Mouse (Mus musculus) left cerebral cortex, adult 11 months (tissue): ENCODE measurements around the gene Syngr4.
"Not testable (repeated sequence)": the region's sequence is repeated elsewhere in the genome, so short reads cannot be mapped to it uniquely, and the experiment has no call there.

ENCODE experiments used
- DNase-seq: peaks from one replicate; pipeline ENCODE4 v3.0.0; 2022; ENCODE audit warnings: low spot score

Gene Syngr4

GRCm38 (mm10) chr7:45915011-45915410 lies 18.5 kb upstream of the Syngr4 start:
- no peak for DNase-seq

- DNase-seq, result no peak
These were observed 17.6 kb upstream of the Syngr4 start for GRCm38 (mm10) chr7:45914067-45914466.

GRCm38 (mm10) chr7:45909145-45909544 lies 12.6 kb upstream of the Syngr4 start:
- no peak for DNase-seq

GRCm38 (mm10) chr7:45908384-45908783 lies 11.9 kb upstream of the Syngr4 start:
- DNase-seq, result no peak

- DNase-seq, result no peak
These were observed 10.1 kb upstream of the Syngr4 start for GRCm38 (mm10) chr7:45906622-45907021.

- DNase-seq, result no peak
These were observed 6.0 kb upstream of the Syngr4 start for GRCm38 (mm10) chr7:45902481-45903002.

- no peak for DNase-seq
These were observed 5.0 kb upstream of the Syngr4 start for GRCm38 (mm10) chr7:45901562-45901961.

- not testable (repeated sequence) for DNase-seq
These were observed 1.6 kb upstream of the Syngr4 start for GRCm38 (mm10) chr7:45898125-45898524.

GRCm38 (mm10) chr7:45897258-45897757 lies 794 bp upstream of the Syngr4 start:
- peak; percentile 62 for DNase-seq

- DNase-seq, result no peak
These were observed 490 bp downstream of the Syngr4 start for GRCm38 (mm10) chr7:45895931-45896516.

- no peak for DNase-seq
These were observed 3.9 kb downstream of the Syngr4 start for GRCm38 (mm10) chr7:45892651-45893050.

- DNase-seq, result no peak
These were observed 9.3 kb downstream of the Syngr4 start for GRCm38 (mm10) chr7:45887246-45887645.

- DNase-seq, result no peak
These were observed 15.5 kb downstream of the Syngr4 start for GRCm38 (mm10) chr7:45881011-45881410.

GRCm38 (mm10) chr7:45880531-45880930 lies 16.0 kb downstream of the Syngr4 start:
- DNase-seq, result no peak

GRCm38 (mm10) chr7:45878278-45878677 lies 18.2 kb downstream of the Syngr4 start, which contains the start of gene Grin2d:
Gene Grin2d, minus strand, starts transcription at chr7:45878378.
- DNase-seq, result not testable (repeated sequence)

- DNase-seq, result no peak
These were observed 19.6 kb downstream of the Syngr4 start for GRCm38 (mm10) chr7:45876895-45877294.

- no peak for DNase-seq
These were observed 23.2 kb downstream of the Syngr4 start for GRCm38 (mm10) chr7:45873061-45873947.

- DNase-seq, result peak; percentile 77
These were observed 23.9 kb downstream of the Syngr4 start, which contains the start of gene Kdelr1 for GRCm38 (mm10) chr7:45872624-45873023. Gene Kdelr1, plus strand, starts transcription at chr7:45872772.

GRCm38 (mm10) chr7:45870282-45871058 lies 26.0 kb downstream of the Syngr4 start:
- no peak for DNase-seq

- no peak for DNase-seq
These were observed 26.7 kb downstream of the Syngr4 start for GRCm38 (mm10) chr7:45869787-45870186.

- DNase-seq, result no peak
These were observed 27.3 kb downstream of the Syngr4 start for GRCm38 (mm10) chr7:45869107-45869670.

GRCm38 (mm10) chr7:45867871-45868270 lies 28.6 kb downstream of the Syngr4 start:
- DNase-seq, result no peak
